Mouse (Mus musculus): ENCODE data around the gene Msi2.

- TF ChIP-seq CTCF (conservative IDR thresholded peaks at IDR 0.05; ENCODE audit: low read length) (no peak), NANOG (IDR thresholded peaks at IDR 0.05; ENCODE audit: borderline replicate concordance, low read length) (no peak), POU5F1 (IDR thresholded peaks at IDR 0.05; ENCODE audit: borderline replicate concordance, low read length) (no peak)
These were observed 3.0 kb downstream of the Msi2 start for GRCm38 (mm10) chr11:88715299-88715698.

All from E14TG2a.4 (cell line).